Mouse (Mus musculus) stomach, postnatal 0 days (tissue): ENCODE data around the gene Ssu2.

Source experiments
- CTCF ChIP-seq: IDR thresholded peaks from 2 replicates; pipeline ENCODE4 v1.5.1; 2016; ENCODE audit warnings: antibody characterized with exemption, low read depth, mild to moderate bottlenecking, moderate library complexity
- EP300 ChIP-seq: optimal IDR thresholded peaks from 2 replicates; pipeline ENCODE3; 2016; ENCODE audit warnings: antibody characterized with exemption

DNA sequence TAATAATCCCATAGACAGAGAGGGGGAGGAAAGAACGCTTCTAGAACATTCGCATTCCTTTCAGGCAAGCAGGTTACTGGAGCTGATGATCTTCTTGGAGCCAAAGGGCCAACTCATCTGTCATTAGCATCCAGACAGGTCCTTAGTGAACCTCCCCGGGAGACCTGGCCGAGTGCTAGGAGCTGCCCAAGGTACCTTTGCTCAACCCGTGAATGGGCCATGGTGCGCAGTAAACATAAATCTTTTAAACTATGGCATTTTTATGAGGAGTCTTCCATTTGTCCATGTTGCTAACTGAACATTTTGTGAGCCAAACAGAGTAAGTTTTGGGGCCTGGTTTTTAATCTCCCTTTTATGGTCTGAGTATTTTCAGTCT is 56.6 kb downstream of the Ssu2 start:
- TF ChIP-seq EP300, result no peak
- TF ChIP-seq CTCF, result no peak
